Mouse (Mus musculus) intestine, embryonic 16.5 days (tissue): ENCODE results near the gene Sv2a. TPM values are rescaled to one million over a fixed set of nuclear protein-coding genes. Genes with fewer than 3 reads are reported as not detected.
A peak's percentile ranks its signal among the peaks of the same experiment; 100 is the strongest.

Experiments used
- ATAC-seq: fragments of 200-750 bp; cut with Nextera tagmentation; 2 replicates; pipeline ENCODE4 v1.8.0; 2017; ENCODE audit warnings: moderate TSS enrichment, moderate library complexity
- H3K27ac ChIP-seq: fragments of 300-500 bp; sonication (generic); 2 replicates; pipeline ENCODE4 v1.5.1; 2014; ENCODE audit warnings: mild to moderate bottlenecking, low read length
- H3K27me3 ChIP-seq: fragments of 300-500 bp; sonication (generic); replicated peaks from 2 replicates; pipeline ENCODE4 v1.6.1; 2014; ENCODE audit warnings: low read length, control low read depth, mixed read lengths; ENCODE audit not compliant: control insufficient read depth, insufficient read depth
- H3K36me3 ChIP-seq: fragments of 300-500 bp; sonication (generic); 2 replicates; pipeline ENCODE4 v1.6.1; 2014; ENCODE audit warnings: low read length, control low read depth; ENCODE audit not compliant: control insufficient read depth, insufficient read depth
- H3K4me1 ChIP-seq: fragments of 300-500 bp; sonication (generic); 2 replicates; pipeline ENCODE4 v1.6.1; 2014; ENCODE audit warnings: low read length, control low read depth, mixed read lengths; ENCODE audit not compliant: control insufficient read depth, insufficient read depth
- H3K4me2 ChIP-seq: fragments of 300-500 bp; sonication (generic); 2 replicates; pipeline ENCODE4 v1.6.1; 2014; ENCODE audit warnings: low read depth, low read length, control low read depth
- H3K4me3 ChIP-seq: fragments of 300-500 bp; sonication (generic); 2 replicates; pipeline ENCODE4 v1.5.1; 2014; ENCODE audit warnings: mild to moderate bottlenecking, low read length
- H3K9ac ChIP-seq: fragments of 300-500 bp; sonication (generic); 2 replicates; pipeline ENCODE4 v1.6.1; 2014; ENCODE audit warnings: low read depth, low read length
- H3K9me3 ChIP-seq: fragments of 300-500 bp; sonication (generic); 2 replicates; pipeline ENCODE4 v1.6.1; 2016; ENCODE audit warnings: low read length, control low read depth; ENCODE audit not compliant: control insufficient read depth
- WGBS: fragments of 180-500 bp; shearing (Covaris S2); extraction: QIAGEN DNeasy Blood & Tissue Kit; methylation state at CpG from one replicate; pipeline ENCODE4 v1.1.7; 2014; 5-methylcytosine and 5-hydroxymethylcytosine counted together
- polyA plus RNA-seq: library from polyadenylated mRNA; unstranded; fragments of >200 nt; fragmentation: Nextera tagmentation; extraction: Ambion mirVana; gene quantifications from 2 replicates; pipeline ENCODE4 v1.2.1, GENCODE M21; 2015

Sv2a gene
- polyA plus RNA-seq, 1 experiment from 2014 or later, result 3.4 TPM

DNA sequence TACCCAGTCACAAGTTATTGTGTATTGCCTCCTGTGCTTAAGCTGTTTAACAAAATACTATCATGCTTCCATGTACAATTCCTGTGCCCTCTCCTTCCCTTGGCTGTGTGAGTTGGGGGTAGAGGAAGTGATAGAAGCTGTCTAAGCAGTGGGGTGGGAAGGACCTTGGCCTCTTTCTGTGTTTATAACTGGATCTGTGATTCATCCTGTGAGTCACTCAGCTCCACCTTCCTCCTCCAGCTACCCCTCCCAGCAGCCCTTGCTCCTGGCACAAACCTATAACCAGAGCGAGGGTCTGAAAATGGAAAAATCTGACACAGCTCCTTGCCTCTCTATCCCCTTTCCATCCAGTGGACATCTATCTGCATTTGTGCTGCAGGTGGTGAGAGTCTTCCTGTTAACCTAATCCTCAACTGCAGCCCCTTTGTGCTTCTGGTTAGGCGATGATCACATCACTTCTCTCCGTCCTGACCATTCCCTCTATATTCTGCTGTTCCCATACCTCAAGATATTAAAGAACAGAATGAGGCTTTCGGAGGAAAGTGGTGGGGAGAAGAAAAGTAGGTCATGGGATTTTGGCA is 20.6 kb upstream of the Sv2a start:
- peak overlapping the region; percentile 90 for H3K4me2 ChIP-seq

DNA sequence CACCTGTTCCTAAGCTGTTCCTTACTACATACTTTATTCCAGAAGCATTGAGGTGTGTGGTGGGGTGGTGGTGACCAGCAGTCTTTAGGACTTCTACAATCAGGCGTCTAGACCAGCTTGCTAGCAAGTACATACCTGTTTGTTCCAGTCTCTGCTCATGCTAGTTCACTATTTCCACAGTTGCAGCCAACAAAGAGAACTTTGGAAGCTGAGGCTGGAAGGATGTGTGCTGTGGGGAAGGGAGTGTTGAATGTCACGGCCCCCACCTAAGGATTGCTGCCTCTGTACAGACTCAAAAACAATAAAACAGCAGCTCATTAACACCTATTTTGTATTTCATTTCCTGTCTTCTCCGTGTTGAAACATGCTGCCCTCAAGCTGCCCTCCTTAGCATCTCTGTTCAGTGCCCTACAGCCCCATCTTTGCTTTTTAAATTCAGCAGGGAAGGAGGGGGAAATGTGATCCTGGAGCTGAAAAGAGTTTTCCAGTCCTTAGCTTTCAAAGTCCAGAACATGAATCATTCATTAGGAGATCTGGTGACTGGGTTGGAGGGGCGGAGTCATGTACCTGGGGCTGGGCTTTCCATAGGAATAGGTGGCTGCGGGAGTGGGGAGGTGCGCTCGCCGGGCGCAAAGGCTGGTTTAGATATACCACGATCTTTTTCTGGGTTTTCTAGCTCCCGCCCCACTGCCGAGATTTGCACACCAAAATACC is 20.0 kb upstream of the Sv2a start:
- H3K27ac ChIP-seq, result peak overlapping the region; percentile 92
- WGBS, result 2% methylated on average over 12 of the region's 12 CpGs
- peak overlapping the region; percentile 56 for H3K4me3 ChIP-seq
- H3K9me3 ChIP-seq, result no peaks in the 10 kb centered on the region
- peak overlapping the region; percentile 90 for H3K4me2 ChIP-seq
- H3K9ac ChIP-seq, result peak overlapping the region; percentile 68
- ATAC-seq, result peak; percentile 77
- H3K4me1 ChIP-seq, result peaks cover 13% of the 10 kb centered on the region
- no peaks in the 10 kb centered on the region for H3K27me3 ChIP-seq
- H3K36me3 ChIP-seq, result no peaks in the 10 kb centered on the region

More for the DNA sequence above, 20.6 kb upstream of the Sv2a start:
- H3K4me1 ChIP-seq, result peaks cover 13% of the 10 kb centered on the region
- no peaks in the 10 kb centered on the region for H3K27me3 ChIP-seq
- H3K4me3 ChIP-seq, result peak overlapping the region; percentile 56
- peak overlapping the region; percentile 68 for H3K9ac ChIP-seq
- WGBS, result 40% methylated on average over 4 of the region's 4 CpGs
- ATAC-seq, result peak; percentile 85
- H3K9me3 ChIP-seq, result no peaks in the 10 kb centered on the region
- H3K36me3 ChIP-seq, result no peaks in the 10 kb centered on the region; the same call in 1 of the 2 replicates
- peak overlapping the region; percentile 92 for H3K27ac ChIP-seq

DNA sequence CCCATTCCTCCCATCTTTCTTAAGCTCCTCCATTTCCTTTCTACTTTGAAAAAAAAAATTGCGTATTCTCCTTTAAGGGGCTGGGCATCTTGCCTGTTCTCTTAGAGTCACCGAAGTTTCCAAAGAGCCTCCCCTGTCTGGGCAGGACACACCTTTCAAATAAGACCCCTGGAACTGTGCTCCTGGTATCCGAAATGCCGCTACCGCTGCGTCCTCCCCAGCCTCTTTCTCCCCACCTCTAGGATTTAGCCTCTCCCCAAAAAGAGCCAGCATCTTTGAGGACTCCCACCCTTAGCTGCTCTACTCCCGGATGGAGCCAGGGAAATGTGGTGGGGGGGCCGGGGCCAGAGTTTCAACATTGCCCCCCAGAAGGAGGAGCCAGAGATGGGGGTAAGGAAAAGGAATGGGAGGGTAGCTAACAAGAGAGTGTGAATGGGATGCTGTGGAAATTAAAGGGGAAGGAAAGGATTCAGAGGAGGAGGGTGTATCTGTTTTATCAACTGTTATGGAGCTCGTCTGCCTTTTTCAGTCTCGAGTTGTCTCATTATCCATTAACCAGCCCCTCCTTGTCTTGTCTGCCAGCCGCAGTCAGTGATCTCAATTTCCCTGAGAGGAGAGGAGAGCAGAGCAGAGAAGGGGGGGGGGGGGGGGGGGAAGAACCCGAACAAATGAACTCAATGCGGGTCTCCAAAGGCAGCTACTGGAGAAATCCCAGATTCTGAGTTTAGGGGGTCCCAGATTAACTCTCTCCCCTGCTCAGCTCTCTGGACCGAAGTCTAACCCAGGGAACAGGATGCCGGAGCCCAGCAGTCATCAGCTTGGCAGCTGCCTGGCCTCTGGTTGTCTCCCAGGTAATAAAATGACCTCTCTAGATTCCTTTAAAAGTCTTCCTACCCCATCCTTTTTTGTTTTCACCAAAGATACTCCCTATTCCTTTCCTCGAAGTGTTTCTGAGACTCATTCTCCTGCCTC is 18.8 kb upstream of the Sv2a start, which contains the start of gene Mtmr11:
Gene Mtmr11, plus strand, starts transcription at position 136 of the 972 bp plus-strand sequence.
- 2% methylated on average over 15 of the region's 16 CpGs for WGBS
- no peaks in the 10 kb centered on the region for H3K27me3 ChIP-seq
- ATAC-seq, result peak; percentile 48

DNA sequence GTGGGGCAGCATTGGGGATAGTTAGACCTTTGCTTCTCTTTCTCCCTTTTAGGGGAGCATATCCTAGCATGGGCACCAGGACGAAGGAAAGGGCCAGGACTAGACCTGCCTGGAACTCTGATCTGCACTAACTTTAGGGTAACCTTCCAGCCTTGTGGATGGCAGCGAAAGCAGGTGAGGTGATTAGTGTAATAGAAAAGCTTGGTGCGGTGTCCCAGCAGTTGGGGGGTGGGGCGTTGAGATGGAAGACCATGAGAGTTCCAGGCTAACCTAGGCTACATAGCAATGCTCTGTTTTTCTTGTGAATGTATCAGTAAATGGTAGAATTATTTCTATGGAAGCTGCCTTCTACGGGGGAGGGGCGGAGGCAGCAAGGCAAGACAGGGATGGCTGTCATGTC is 17.9 kb upstream of the Sv2a start:
- no peak for ATAC-seq
- H3K27ac ChIP-seq, result no peak overlapping the region
- H3K36me3 ChIP-seq, result no peaks in the 10 kb centered on the region
- no peaks in the 10 kb centered on the region for H3K27me3 ChIP-seq
- H3K4me2 ChIP-seq, result peak overlapping the region; percentile 90
- 91% methylated on average over 6 of the region's 6 CpGs for WGBS
- H3K9ac ChIP-seq, result 0 out of 2 replicates have a peak overlapping the region, but pooled peaks have one; percentile 20
- no peaks in the 10 kb centered on the region for H3K9me3 ChIP-seq
- peak overlapping the region; percentile 56 for H3K4me3 ChIP-seq
- peaks cover 13% of the 10 kb centered on the region for H3K4me1 ChIP-seq

More for the DNA sequence above, 18.8 kb upstream of the Sv2a start, which contains the start of gene Mtmr11:
- Histone ChIP-seq H3K4me3 (peak within 1 kb of the TSS; percentile 56), H3K9ac (peak within 1 kb of the TSS; percentile 68), H3K9me3 (no peaks in the 10 kb centered on the region), H3K4me1 (peaks cover 13% of the 10 kb centered on the region), H3K4me2 (peak within 1 kb of the TSS; percentile 90), H3K27ac (peak within 1 kb of the TSS; percentile 92), H3K36me3 (no peaks in the 10 kb centered on the region)

DNA sequence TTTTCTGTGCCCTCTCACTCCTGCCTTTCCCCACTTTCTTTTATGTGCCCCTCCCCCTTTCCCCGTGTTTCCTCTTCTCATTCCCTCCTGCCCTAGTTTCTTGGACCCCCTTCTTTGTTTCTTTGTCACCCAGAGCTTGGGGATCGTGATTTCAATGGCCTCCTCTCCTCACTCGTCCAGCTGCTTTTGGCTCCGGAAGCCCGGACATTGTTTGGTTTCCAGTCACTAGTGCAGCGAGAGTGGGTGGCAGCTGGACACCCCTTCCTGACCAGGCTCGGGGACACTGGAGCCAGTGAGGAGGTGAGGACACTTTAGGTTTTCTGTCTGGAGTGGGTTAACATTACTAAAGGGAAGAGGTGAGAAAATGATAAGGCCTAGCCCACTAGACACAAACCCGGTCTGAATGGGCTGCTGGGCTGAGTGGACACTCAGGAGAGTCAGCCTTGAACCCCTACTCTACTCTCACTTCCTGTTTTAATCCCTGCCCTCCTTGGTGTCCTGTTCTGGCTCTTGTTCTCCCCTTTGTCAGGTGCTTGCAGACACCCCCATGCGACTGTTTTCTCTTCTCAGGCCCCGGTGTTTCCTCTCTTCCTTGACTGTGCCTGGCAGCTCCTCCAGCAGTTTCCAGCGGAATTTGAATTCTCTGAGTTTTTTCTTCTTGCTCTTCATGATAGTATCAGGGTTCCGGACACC is 12.3 kb upstream of the Sv2a start:
- Histone ChIP-seq H3K9me3 (no peaks in the 10 kb centered on the region), H3K27me3 (no peaks in the 10 kb centered on the region), H3K36me3 (peaks cover 4% of the 10 kb centered on the region; the same call in 1 of the 2 replicates), H3K4me2 (no peak overlapping the region), H3K4me1 (peaks cover 10% of the 10 kb centered on the region), H3K9ac (no peak overlapping the region), H3K4me3 (no peak overlapping the region), H3K27ac (no peak overlapping the region)
- no peak for ATAC-seq
- WGBS, result 69% methylated on average over 12 of the region's 12 CpGs

DNA sequence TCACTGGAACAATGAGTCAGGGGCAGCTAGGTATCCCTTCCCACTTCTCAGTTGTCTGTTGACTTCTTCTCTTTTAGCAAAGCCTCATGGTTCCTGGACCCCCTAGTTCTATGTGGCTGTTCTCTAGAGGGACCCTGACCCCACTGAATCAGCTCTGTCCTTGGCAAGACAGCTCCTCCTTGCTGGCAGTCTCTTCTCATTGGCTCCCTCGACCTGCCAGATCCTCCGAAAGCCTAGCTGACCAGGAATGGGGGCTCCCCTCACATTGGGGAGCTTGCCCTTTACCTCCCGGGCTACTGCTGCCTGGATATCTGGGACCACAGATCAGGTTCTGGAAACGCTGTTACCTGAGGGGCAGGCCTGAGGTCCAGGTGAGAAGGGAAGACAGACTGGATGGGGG is 10.7 kb upstream of the Sv2a start:
- peak overlapping the region; percentile 97; the same call in 1 of the 2 replicates for H3K27ac ChIP-seq
- H3K4me3 ChIP-seq, result no peak overlapping the region
- H3K4me1 ChIP-seq, result peaks cover 15% of the 10 kb centered on the region
- H3K27me3 ChIP-seq, result no peaks in the 10 kb centered on the region
- ATAC-seq, result no peak
- H3K4me2 ChIP-seq, result no peak overlapping the region
- H3K36me3 ChIP-seq, result peaks cover 10% of the 10 kb centered on the region; the same call in 1 of the 2 replicates
- WGBS, result 91% methylated on average over 4 of the region's 4 CpGs
- no peaks in the 10 kb centered on the region for H3K9me3 ChIP-seq
- peak overlapping the region; percentile 27; the same call in 1 of the 2 replicates for H3K9ac ChIP-seq

DNA sequence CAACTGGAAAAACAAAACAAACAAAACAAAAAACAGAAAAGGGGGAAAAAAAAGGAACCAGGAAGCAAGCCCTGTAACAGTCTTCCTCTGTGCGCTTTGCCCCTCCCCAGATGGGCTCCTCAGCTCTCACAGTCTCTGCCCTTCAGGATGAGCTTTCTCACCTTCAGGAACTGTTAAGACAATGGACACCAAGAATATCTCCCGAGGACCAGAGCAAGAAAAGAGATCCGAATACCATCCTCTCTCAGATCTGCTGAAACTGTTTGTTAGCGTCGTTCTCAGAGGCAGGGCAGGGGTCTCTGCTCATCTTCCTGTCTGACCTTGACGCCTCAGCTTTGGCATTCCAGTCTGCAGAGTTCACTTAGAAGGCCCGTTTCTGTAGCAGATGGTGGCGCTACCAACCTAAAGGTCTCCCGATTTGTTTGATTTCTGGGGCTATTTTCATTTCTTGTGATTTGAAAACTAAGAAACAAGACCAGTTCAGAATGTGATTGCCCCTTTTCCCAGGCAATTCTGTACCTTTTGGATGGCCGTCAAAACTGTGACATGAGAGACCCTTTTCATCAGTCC is 9.9 kb upstream of the Sv2a start:
- H3K27ac ChIP-seq, result peak overlapping the region; percentile 97
- peak overlapping the region; percentile 89 for H3K4me3 ChIP-seq
- ATAC-seq, result no peak
- peak overlapping the region; percentile 69 for H3K4me2 ChIP-seq
- peak overlapping the region; percentile 82 for H3K9ac ChIP-seq
- no peaks in the 10 kb centered on the region for H3K27me3 ChIP-seq
- H3K9me3 ChIP-seq, result no peaks in the 10 kb centered on the region
- H3K4me1 ChIP-seq, result peaks cover 15% of the 10 kb centered on the region
- peaks cover 10% of the 10 kb centered on the region; the same call in 1 of the 2 replicates for H3K36me3 ChIP-seq
- WGBS, result 61% methylated on average over 10 of the region's 10 CpGs

DNA sequence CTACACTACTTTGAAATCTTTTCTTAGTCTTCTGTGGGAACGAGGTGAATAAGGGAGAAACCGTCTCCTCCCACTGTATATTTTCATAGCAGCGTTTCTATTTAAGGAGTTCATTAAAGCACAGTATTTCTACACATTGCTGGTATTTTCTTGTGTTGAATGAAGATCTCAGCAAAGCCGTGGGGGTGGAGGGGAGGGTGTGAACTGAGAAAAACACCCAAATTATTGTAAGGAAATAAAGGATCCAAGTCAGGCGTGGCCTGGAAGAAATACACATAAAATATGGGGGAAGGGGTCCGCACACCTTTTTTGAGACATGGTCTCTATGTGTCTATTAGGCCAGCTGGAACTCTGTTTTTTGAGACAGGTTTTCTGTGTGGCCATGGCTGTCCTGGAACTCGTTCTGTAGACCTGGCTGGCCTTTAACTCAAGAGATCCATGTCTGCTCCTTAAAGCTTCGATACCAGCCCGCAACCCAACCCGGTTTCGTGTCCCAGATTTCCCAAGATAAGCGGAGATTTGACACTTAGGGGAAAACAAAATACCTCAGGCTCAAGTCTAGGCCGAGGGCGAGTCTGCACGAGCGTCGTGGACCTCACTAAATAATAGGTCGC is 9.3 kb upstream of the Sv2a start:
- ATAC-seq, result peak; percentile 24
- Histone ChIP-seq H3K9me3 (no peaks in the 10 kb centered on the region), H3K4me1 (peaks cover 15% of the 10 kb centered on the region), H3K27ac (peak overlapping the region; percentile 97), H3K9ac (peak overlapping the region; percentile 82), H3K36me3 (peaks cover 10% of the 10 kb centered on the region; the same call in 1 of the 2 replicates), H3K4me2 (peak overlapping the region; percentile 69), H3K4me3 (peak overlapping the region; percentile 89), H3K27me3 (no peaks in the 10 kb centered on the region)
- 17% methylated on average over 18 of the region's 18 CpGs for WGBS
